ENCODE assay signal across 8 mouse cellular contexts in the genomic region with DNA sequence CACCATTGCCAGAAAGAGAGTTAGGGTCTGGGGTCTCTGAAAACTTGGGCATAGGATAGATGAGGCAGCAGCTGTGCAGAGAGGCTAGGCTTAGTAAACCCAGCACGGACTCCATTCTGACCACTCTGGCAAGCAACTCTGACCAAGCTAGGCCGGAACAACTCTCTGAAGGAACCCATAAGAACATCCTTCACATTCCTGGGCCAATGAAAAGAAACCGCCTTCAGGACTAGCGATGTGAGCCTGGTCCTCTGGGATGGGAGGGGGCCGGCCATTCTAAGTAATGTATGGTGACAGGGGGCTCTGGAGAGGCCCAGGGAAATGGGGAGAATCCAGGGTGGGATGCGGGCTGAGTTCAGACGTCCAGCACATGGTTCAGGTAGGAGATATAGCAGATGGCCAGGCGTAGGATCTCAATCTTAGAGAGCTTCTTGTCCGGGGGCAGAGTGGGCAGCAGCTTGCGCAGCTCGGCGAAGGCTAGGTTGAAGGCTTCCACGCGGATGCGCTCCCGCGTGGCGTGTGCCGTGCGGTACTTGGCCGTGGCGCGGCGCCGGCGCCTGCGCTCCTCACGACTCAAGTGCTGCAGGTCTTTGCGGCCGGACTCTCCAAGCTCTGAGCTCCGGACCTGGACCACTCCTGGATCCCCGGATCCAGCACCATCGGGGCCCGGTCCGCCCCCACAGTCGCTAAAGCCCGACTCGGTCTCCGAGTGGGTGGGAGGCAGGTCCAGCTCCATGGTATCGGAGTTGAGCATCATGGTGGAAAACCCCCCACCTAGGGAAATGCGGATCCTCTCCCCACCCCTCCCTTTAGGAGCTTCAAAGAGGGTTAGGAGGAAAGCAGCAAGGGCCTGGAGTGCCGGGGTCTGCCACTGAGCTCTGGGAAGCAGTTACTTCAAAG. TPM values are rescaled to one million over a fixed set of nuclear protein-coding genes. Genes with fewer than 3 reads are reported as not detected.
A peak's percentile ranks its signal among the peaks of the same experiment; 100 is the strongest.
DNase-seq lines count a peak whose midpoint lies in the region; ATAC-seq and TF ChIP-seq lines count a peak whose summit lies in the region.

No protein-coding gene starts in this region.

- DNase-seq in heart, adult 9 months (ENCODE audit: low spot score in 2 of 2), result no peak
- peak; percentile 12 to 42 for DNase-seq in cerebellum, adult 18-20 months
- DNase-seq in forebrain, postnatal 0 days, result peak; percentile 58
- DNase-seq in midbrain, embryonic 10.5 days (ENCODE audit: low spot score), result no peak
- no peak for DNase-seq in MN1 (ENCODE audit: low spot score)
- no peak for DNase-seq in gastrocnemius, postnatal 14 days

- peak overlapping the region; percentile 71 for H3K4me2 ChIP-seq in heart, embryonic 15.5 days
- peak overlapping the region; percentile 78 for H3K4me2 ChIP-seq in forebrain, postnatal 0 days (ENCODE audit: low read depth)

- no peaks in the 10 kb centered on the region for H3K9me3 ChIP-seq in heart, embryonic 15.5 days (replicated peaks)
- H3K9me3 ChIP-seq in forebrain, postnatal 0 days (ENCODE audit: low read length), result no peaks in the 10 kb centered on the region
- H3K9me3 ChIP-seq in midbrain, embryonic 10.5 days (replicated peaks), result no peaks in the 10 kb centered on the region

- intact Hi-C loops in gastrocnemius, postnatal 14 days (cut with DNase I; ENCODE audit: low total_unique reads), result loop anchor here (10.0 kb wide), 1 partner anchor 271 kb away; the partner anchor contains the start of gene Kcnj9

- TF ChIP-seq CTCF in forebrain, postnatal 0 days (IDR thresholded peaks at IDR 0.05; ENCODE audit: low read depth), result no peak

- peaks cover 54% of the 10 kb centered on the region for H3K27me3 ChIP-seq in heart, embryonic 15.5 days
- no peaks in the 10 kb centered on the region for H3K27me3 ChIP-seq in forebrain, postnatal 0 days (ENCODE audit: insufficient read depth, low read length)
- peaks cover 61% of the 10 kb centered on the region for H3K27me3 ChIP-seq in midbrain, embryonic 10.5 days (ENCODE audit: low read depth, poor library complexity, severe bottlenecking)

- H3K27ac ChIP-seq in heart, embryonic 15.5 days, result no peak overlapping the region
- H3K27ac ChIP-seq in forebrain, postnatal 0 days (ENCODE audit: low read depth, low read length), result no peak overlapping the region
- peak overlapping the region; percentile 81 for H3K27ac ChIP-seq in midbrain, embryonic 10.5 days (replicated peaks)

- H3K36me3 ChIP-seq in heart, embryonic 15.5 days, result no peaks in the 10 kb centered on the region
- no peaks in the 10 kb centered on the region for H3K36me3 ChIP-seq in forebrain, postnatal 0 days (ENCODE audit: insufficient read depth)
- H3K36me3 ChIP-seq in midbrain, embryonic 10.5 days, result 0 out of 2 replicates have a peak, but pooled peaks cover 4% of the 10 kb centered on the region

- peaks cover 14% of the 10 kb centered on the region for H3K4me1 ChIP-seq in heart, embryonic 15.5 days (replicated peaks)
- H3K4me1 ChIP-seq in forebrain, postnatal 0 days (ENCODE audit: insufficient read depth), result peaks cover 3% of the 10 kb centered on the region; the same call in 1 of the 2 replicates
- peaks cover 54% of the 10 kb centered on the region for H3K4me1 ChIP-seq in midbrain, embryonic 10.5 days

- 2% methylated on average over 42 of the region's 42 CpGs for WGBS in heart, embryonic 15.5 days
- WGBS in forebrain, postnatal 0 days, result 6% methylated on average over 42 of the region's 42 CpGs
- WGBS in midbrain, embryonic 10.5 days, result 3% methylated on average over 42 of the region's 42 CpGs

- H3K9ac ChIP-seq in heart, embryonic 15.5 days, result peak overlapping the region; percentile 50
- peak overlapping the region; percentile 58 for H3K9ac ChIP-seq in forebrain, postnatal 0 days

- H3K4me3 ChIP-seq in heart, embryonic 15.5 days, result peak overlapping the region; percentile 42
- H3K4me3 ChIP-seq in forebrain, postnatal 0 days (ENCODE audit: low read depth, low read length), result peak overlapping the region; percentile 41
- peak overlapping the region; percentile 61 for H3K4me3 ChIP-seq in midbrain, embryonic 10.5 days

- ATAC-seq in heart, embryonic 15.5 days (replicated peaks; ENCODE audit: insufficient number of reproducible peaks, insufficient read depth, low FRiP score, low read depth), result 0 out of 2 replicates have a peak, but pooled peaks have one; percentile 23
- ATAC-seq in forebrain, postnatal 0 days, result peak; percentile 65
- ATAC-seq in erythroblast, adult 5-6 weeks (replicated peaks; ENCODE audit: low FRiP score, poor library complexity, severe bottlenecking), result no peak

RNA-seq across cellular contexts. Expression of gene Nhlh1, which starts 3.6 kb away (rescaled TPM):
- not detected in 2 replicates for polyA plus RNA-seq in heart, embryonic 15.5 days (2015; fragmentation: Nextera tagmentation; extraction: Ambion mirVana)
- 0.95 and 1.0 TPM in 2 replicates for total RNA-seq in forebrain, postnatal 0 days (2014; rRNA removed)
- polyA plus RNA-seq in forebrain, postnatal 0 days (2015; fragmentation: Nextera tagmentation; extraction: Ambion mirVana), result 0.20 and 0.47 TPM in 2 replicates
- 5.5 and 6.9 TPM in 2 replicates for polyA plus RNA-seq in midbrain, embryonic 10.5 days (2016; fragmentation: Nextera tagmentation; extraction: Ambion mirVana)
- total RNA-seq in erythroblast, adult 5-6 weeks (2015; ENCODE audit: low replicate concordance), result not detected in 2 replicates
- not detected in 2 replicates for total RNA-seq in erythroblast, adult 5-6 weeks (2017; ENCODE audit: low replicate concordance)
- total RNA-seq in gastrocnemius, postnatal 14 days (2021), result not detected

RNA-seq across cellular contexts. Expression of gene Vangl2, which starts 25.5 kb away (rescaled TPM):
- 6.7 and 8.5 TPM in 2 replicates for polyA plus RNA-seq in heart, embryonic 15.5 days (2015; fragmentation: Nextera tagmentation; extraction: Ambion mirVana)
- total RNA-seq in forebrain, postnatal 0 days (2014; rRNA removed), result 47.2 and 63.4 TPM in 2 replicates
- 35.3 and 37.3 TPM in 2 replicates for polyA plus RNA-seq in forebrain, postnatal 0 days (2015; fragmentation: Nextera tagmentation; extraction: Ambion mirVana)
- polyA plus RNA-seq in midbrain, embryonic 10.5 days (2016; fragmentation: Nextera tagmentation; extraction: Ambion mirVana), result 49.1 and 55.4 TPM in 2 replicates
- total RNA-seq in erythroblast, adult 5-6 weeks (2015; ENCODE audit: low replicate concordance), result 1.3 TPM in 1 of 2 replicates, not detected in the other
- 0.42 and 3.4 TPM in 2 replicates for total RNA-seq in erythroblast, adult 5-6 weeks (2017; ENCODE audit: low replicate concordance)
- 1 to 10 TPM; 1.9 to 2.6 TPM for total RNA-seq in gastrocnemius, postnatal 14 days (2021)

RNA-seq across cellular contexts. Expression of gene Copa, which starts 28.5 kb away (rescaled TPM):
- 152 and 186 TPM in 2 replicates for polyA plus RNA-seq in heart, embryonic 15.5 days (2015; fragmentation: Nextera tagmentation; extraction: Ambion mirVana)
- 199 and 241 TPM in 2 replicates for total RNA-seq in forebrain, postnatal 0 days (2014; rRNA removed)
- polyA plus RNA-seq in forebrain, postnatal 0 days (2015; fragmentation: Nextera tagmentation; extraction: Ambion mirVana), result 127 and 151 TPM in 2 replicates
- 175 and 206 TPM in 2 replicates for polyA plus RNA-seq in midbrain, embryonic 10.5 days (2016; fragmentation: Nextera tagmentation; extraction: Ambion mirVana)
- total RNA-seq in erythroblast, adult 5-6 weeks (2015; ENCODE audit: low replicate concordance), result 35.1 and 67.1 TPM in 2 replicates
- 41.1 and 43.5 TPM in 2 replicates for total RNA-seq in erythroblast, adult 5-6 weeks (2017; ENCODE audit: low replicate concordance)
- total RNA-seq in gastrocnemius, postnatal 14 days (2021), result 10 to 100 TPM; 80.8 to 80.9 TPM

RNA-seq across cellular contexts. Expression of gene Ncstn, which starts 28.8 kb away (rescaled TPM):
- 91.8 and 117 TPM in 2 replicates for polyA plus RNA-seq in heart, embryonic 15.5 days (2015; fragmentation: Nextera tagmentation; extraction: Ambion mirVana)
- total RNA-seq in forebrain, postnatal 0 days (2014; rRNA removed), result 61.9 and 73.1 TPM in 2 replicates
- polyA plus RNA-seq in forebrain, postnatal 0 days (2015; fragmentation: Nextera tagmentation; extraction: Ambion mirVana), result 77.1 and 93.9 TPM in 2 replicates
- polyA plus RNA-seq in midbrain, embryonic 10.5 days (2016; fragmentation: Nextera tagmentation; extraction: Ambion mirVana), result 106 and 129 TPM in 2 replicates
- 19.0 and 28.8 TPM in 2 replicates for total RNA-seq in erythroblast, adult 5-6 weeks (2015; ENCODE audit: low replicate concordance)
- 16.7 and 20.1 TPM in 2 replicates for total RNA-seq in erythroblast, adult 5-6 weeks (2017; ENCODE audit: low replicate concordance)
- 10 to 100 TPM; 33.6 to 34.5 TPM for total RNA-seq in gastrocnemius, postnatal 14 days (2021)

Comparison
In these comparisons a context has a peak if more than half of its experiments do, and no peak if none do; other contexts are left out.
1. DNase-seq: peak in cerebellum, adult 18-20 months (2 of 2) and forebrain, postnatal 0 days (single experiment); none in heart, adult 9 months (0 of 2), midbrain, embryonic 10.5 days (single experiment), MN1 (single experiment) and gastrocnemius, postnatal 14 days (single experiment).
2. RNA of gene Vangl2, which starts 25.5 kb away (total RNA-seq): 47.2 to 63.4 TPM in forebrain, postnatal 0 days; 0.42 to 3.4 TPM in erythroblast, adult 5-6 weeks and 1.9 to 2.6 TPM in gastrocnemius, postnatal 14 days; every median in the first group is over 10 times any median in the second.
3. Peak in every context shown above with its lines, with median percentiles within 50 percentile points of each other: H3K4me3 ChIP-seq.